Mouse (Mus musculus): ENCODE results near the gene Cpox. TPM values are rescaled to one million over a fixed set of nuclear protein-coding genes. Genes with fewer than 3 reads are reported as not detected.

Gene Cpox
- polyA plus RNA-seq (2015; fragmentation: Nextera tagmentation; extraction: Ambion mirVana), result 7.1 and 10.6 TPM in 2 replicates

DNA sequence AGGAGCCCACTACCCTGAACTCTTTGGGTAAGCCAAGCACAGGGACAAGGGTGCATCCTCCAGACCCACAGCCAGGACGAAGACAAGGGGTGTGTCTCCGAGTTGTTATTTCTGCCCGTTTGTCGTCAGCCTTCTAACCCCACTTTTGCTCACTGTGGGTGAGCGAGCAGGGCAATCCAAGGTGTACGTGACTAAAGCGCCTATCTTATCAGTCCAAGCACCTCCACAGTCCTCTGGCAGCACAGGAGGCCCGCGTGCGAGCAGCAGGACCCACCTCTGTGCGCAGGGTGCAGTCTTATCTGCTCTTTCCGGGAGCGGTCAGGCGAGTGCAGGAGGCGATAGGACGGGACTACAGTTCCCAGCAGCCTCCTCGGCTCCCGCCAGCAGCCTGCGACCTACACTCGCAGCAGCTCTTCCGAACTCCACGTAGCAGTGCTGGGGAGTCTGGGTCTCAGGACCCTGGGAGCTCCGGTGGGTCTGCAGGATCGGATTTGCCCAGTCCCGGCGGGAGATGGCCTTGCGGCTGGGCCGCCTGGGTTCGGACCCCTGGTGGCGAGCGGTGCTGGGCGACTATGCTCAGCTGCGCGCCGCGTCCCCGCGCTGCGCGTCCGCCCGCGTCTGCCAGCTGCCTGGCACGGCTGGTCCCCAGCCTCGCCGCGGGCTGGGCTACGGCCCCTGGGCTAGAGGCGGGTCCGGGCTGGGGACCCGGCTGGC lies at the start of gene Cpox:
Gene Cpox, plus strand, starts transcription at position 376 of the 714 bp plus-strand sequence.
- ATAC-seq, result peak; percentile 100
- Histone ChIP-seq H3K36me3 (peaks cover 22% of the 10 kb centered on the region), H3K4me3 (replicated peaks) (peak within 1 kb of the TSS; percentile 88), H3K4me1 (replicated peaks) (peaks cover 9% of the 10 kb centered on the region), H3K27ac (peak within 1 kb of the TSS; percentile 81), H3K27me3 (no peaks in the 10 kb centered on the region; the same call in 1 of the 2 replicates), H3K9ac (replicated peaks) (peak within 1 kb of the TSS; percentile 86), H3K9me3 (no peaks in the 10 kb centered on the region), H3K4me2 (replicated peaks) (peak within 1 kb of the TSS; percentile 86)
- WGBS, result under 1% methylated on average over 48 of the region's 51 CpGs

DNA sequence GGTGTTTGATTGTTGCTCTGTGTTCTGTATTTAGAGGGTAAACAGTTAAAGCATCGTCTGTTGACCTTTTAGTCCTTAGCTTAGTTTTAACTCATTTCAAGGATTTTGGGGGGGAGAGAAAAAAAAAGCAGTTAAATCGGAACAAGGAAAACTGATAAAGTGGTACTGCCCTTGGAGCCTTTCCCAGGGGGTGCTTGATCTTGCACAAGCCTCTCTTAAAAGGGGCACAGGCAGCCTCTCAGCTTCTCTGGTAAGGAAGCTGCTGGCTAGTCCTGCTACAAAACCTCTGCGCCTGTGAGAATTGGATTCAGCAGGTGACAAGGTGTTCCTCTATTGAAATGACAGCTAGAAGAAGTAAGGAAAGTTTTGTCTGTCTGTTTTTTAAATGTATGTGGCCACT lies 47.7 kb upstream of the Cpox start:
- no peak overlapping the region for H3K27ac ChIP-seq
- H3K36me3 ChIP-seq, result no peaks in the 10 kb centered on the region
- no peak overlapping the region for H3K4me2 ChIP-seq (replicated peaks)
- H3K4me3 ChIP-seq (replicated peaks), result no peak overlapping the region
- no peaks in the 10 kb centered on the region for H3K27me3 ChIP-seq
- WGBS, result 92% methylated on average over 3 of the region's 3 CpGs
- H3K9ac ChIP-seq (replicated peaks), result no peak overlapping the region
- no peaks in the 10 kb centered on the region for H3K9me3 ChIP-seq
- no peak for ATAC-seq
- H3K4me1 ChIP-seq (replicated peaks), result no peaks in the 10 kb centered on the region

DNA sequence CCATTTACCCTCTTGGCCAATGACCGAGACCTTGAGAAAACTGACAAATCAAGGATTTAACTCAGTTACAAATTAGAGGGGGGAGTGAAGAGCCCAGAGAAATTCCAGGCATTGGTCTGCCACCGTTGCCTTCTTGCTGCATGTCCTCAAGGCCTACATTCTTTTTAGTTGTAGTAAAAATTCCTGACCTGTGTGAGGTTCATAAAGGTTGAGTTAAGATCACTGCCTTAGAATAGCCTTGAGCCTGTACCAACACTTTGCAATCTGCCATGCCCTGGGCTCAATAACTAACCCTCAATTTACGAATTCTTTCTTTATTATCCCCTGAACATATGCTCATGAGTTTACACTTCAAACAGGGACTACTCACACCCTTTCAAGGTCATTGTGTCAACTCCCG lies 47.0 kb upstream of the Cpox start:
- H3K36me3 ChIP-seq, result no peaks in the 10 kb centered on the region
- no peak for ATAC-seq
- H3K27ac ChIP-seq, result no peak overlapping the region
- 81% methylated on average over 4 of the region's 4 CpGs for WGBS
- H3K9me3 ChIP-seq, result no peaks in the 10 kb centered on the region
- H3K4me1 ChIP-seq (replicated peaks), result no peaks in the 10 kb centered on the region
- no peak overlapping the region for H3K4me2 ChIP-seq (replicated peaks)
- H3K4me3 ChIP-seq (replicated peaks), result no peak overlapping the region
- no peaks in the 10 kb centered on the region for H3K27me3 ChIP-seq
- no peak overlapping the region for H3K9ac ChIP-seq (replicated peaks)

DNA sequence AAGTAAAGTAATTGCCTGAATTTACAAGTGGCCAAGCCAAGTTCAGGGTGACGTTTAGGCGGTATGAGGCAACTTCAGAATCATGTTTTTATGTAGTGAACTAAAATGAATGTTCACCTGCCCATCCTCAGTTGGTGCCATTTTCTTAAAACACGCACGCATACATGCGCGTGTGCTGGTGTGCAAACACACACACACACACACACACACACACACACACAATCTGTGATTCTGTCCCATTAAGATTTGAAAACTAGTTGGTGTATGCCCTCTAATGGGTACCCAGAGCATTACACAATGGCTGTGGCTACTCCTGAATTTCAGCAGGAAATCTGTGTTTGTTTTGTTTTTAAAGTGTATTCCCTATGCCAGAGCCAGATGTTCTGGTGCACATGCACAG lies 46.1 kb upstream of the Cpox start:
- no peaks in the 10 kb centered on the region for H3K27me3 ChIP-seq
- H3K9me3 ChIP-seq, result no peaks in the 10 kb centered on the region
- H3K36me3 ChIP-seq, result no peaks in the 10 kb centered on the region
- H3K4me2 ChIP-seq (replicated peaks), result no peak overlapping the region
- H3K4me1 ChIP-seq (replicated peaks), result no peaks in the 10 kb centered on the region
- no peak overlapping the region for H3K4me3 ChIP-seq (replicated peaks)
- 91% methylated on average over 6 of the region's 6 CpGs for WGBS
- ATAC-seq, result no peak; the same call in 1 of the 2 replicates
- no peak overlapping the region for H3K9ac ChIP-seq (replicated peaks)
- no peak overlapping the region for H3K27ac ChIP-seq

DNA sequence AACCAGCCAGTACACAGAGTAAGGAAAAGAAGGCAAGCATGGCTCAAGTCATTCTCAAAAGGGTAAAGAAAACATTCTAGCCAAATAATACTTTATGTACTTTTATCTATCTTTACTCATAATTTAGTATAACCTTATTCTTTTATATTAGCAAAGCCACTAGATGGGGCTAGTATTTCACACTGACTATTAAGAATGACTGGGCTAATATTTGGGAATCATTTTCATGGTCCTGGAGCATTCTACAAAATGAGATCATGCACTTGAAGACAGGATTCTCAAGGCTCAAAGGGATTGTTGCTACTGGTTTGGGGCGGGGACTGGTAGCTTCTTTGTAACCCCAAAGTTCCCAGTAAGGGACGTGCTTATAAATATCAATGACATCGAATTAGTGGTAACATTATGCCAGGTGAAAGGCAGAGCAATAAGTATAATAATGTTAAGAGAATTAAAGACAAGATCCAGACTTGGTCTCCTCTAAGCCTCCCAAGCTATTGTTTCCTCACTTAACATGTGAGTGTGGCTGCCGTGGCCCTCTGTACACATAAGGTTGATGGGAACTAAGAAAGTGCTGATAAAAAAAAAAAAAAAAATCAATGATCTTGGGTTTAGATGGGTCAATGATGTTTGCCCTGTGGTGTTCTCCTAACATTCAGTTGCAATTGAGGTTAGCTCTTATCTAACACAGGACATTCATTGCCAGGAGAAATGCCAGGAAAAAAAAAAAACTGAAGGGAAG lies 42.3 kb upstream of the Cpox start:
- no peak overlapping the region for H3K4me2 ChIP-seq (replicated peaks)
- no peak for ATAC-seq
- no peaks in the 10 kb centered on the region for H3K36me3 ChIP-seq
- H3K4me3 ChIP-seq (replicated peaks), result no peak overlapping the region
- no peak overlapping the region for H3K27ac ChIP-seq
- 87% methylated on average over 4 of the region's 4 CpGs for WGBS
- H3K9me3 ChIP-seq, result no peaks in the 10 kb centered on the region
- H3K4me1 ChIP-seq (replicated peaks), result no peaks in the 10 kb centered on the region
- H3K27me3 ChIP-seq, result no peaks in the 10 kb centered on the region
- H3K9ac ChIP-seq (replicated peaks), result no peak overlapping the region

DNA sequence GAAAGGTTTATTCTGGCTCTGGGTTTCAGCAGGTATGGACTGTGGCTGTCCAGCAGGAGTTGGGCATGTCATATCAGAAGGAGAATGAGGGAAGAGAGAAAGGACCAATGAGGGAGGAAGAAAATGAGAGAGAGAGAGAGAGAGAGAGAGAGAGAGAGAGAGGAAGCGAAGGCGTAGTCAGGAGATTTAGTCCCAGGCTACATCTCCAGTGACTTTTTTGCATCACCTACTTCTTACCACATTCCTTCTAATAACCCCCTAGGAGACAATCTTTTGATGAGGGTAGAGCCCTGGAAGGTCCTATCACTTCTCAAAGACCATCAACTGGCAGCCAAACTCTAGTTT lies 41.8 kb upstream of the Cpox start:
- Histone ChIP-seq H3K4me2 (replicated peaks) (no peak overlapping the region), H3K36me3 (no peaks in the 10 kb centered on the region), H3K27me3 (no peaks in the 10 kb centered on the region), H3K4me3 (replicated peaks) (no peak overlapping the region), H3K27ac (no peak overlapping the region), H3K4me1 (replicated peaks) (no peaks in the 10 kb centered on the region), H3K9me3 (no peaks in the 10 kb centered on the region), H3K9ac (replicated peaks) (no peak overlapping the region)
- ATAC-seq, result no peak
- WGBS, result 92% methylated on average over 2 of the region's 2 CpGs

DNA sequence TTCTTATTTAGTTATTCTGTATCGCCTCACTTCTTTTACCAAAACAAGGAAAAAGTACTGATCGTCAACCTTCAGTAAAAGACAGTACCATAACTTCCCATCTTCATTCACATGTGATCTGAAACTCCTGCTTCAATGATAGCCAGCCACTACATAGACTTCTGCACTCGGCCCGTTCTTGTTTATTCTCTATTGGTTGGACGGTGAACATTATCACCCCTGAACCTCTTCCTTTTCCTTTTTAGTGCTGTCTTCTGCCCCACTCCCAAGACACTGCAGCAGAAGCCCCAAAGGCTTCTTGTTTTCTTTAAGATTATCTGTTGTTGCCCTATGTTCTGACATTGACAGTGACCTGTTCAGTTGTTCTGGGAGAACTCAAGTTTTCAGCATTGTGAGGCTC lies 41.1 kb upstream of the Cpox start:
- H3K27me3 ChIP-seq, result no peaks in the 10 kb centered on the region
- 94% methylated on average over 5 of the region's 5 CpGs for WGBS

DNA sequence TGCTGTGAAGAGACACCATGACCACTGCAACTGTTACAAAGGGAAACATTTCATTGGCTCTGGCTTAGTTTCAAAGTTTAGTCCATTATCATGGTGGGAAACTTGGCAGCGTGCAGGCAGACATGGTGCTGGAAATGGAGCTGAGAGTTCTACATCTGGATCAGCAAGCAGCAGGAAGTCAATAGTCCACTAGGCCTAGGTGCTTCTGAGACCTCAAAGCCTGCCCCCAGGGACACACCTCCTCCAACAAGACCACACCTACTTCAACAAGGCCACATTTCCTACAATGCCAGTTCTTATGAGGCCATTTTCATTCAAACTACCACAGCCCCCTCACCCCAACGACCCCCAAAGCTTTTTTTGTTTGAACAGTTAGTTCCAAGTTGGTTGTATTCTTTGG lies 40.4 kb upstream of the Cpox start:
- WGBS, result 59% methylated on average over 2 of the region's 2 CpGs
- H3K9ac ChIP-seq (replicated peaks), result no peak overlapping the region
- H3K9me3 ChIP-seq, result no peaks in the 10 kb centered on the region
- no peak overlapping the region for H3K27ac ChIP-seq
- ATAC-seq, result no peak
- no peak overlapping the region for H3K4me3 ChIP-seq (replicated peaks)
- H3K36me3 ChIP-seq, result no peaks in the 10 kb centered on the region
- no peaks in the 10 kb centered on the region for H3K27me3 ChIP-seq
- H3K4me2 ChIP-seq (replicated peaks), result no peak overlapping the region
- H3K4me1 ChIP-seq (replicated peaks), result no peaks in the 10 kb centered on the region

More for the DNA sequence above, 41.1 kb upstream of the Cpox start:
- Histone ChIP-seq H3K27ac (no peak overlapping the region), H3K9me3 (no peaks in the 10 kb centered on the region), H3K9ac (replicated peaks) (no peak overlapping the region), H3K36me3 (no peaks in the 10 kb centered on the region), H3K4me1 (replicated peaks) (no peaks in the 10 kb centered on the region), H3K4me2 (replicated peaks) (no peak overlapping the region), H3K4me3 (replicated peaks) (no peak overlapping the region)
- ATAC-seq, result no peak

DNA sequence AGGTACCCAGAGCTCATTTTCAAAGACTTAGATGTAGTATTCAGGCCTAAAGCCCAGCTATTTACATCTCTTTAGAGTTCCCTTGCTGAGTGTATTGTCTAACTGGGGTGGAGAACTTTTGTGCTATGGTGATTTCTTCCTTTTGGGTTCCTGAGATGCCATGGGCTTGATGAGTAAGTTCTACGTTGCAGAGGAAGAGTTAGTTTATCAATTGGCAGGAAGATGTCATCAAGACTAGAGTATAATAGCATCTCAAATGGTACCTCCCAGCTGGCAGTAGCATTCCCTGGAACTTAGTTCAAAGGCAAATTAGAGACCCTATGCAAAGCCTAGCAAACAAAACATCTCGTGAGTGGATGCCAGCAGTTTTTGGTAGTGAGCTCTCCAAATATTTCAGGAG lies 34.2 kb upstream of the Cpox start:
- Histone ChIP-seq H3K36me3 (no peaks in the 10 kb centered on the region), H3K4me2 (replicated peaks) (no peak overlapping the region), H3K9ac (replicated peaks) (no peak overlapping the region), H3K27me3 (no peaks in the 10 kb centered on the region), H3K4me3 (replicated peaks) (no peak overlapping the region), H3K9me3 (no peaks in the 10 kb centered on the region), H3K27ac (no peak overlapping the region), H3K4me1 (replicated peaks) (no peaks in the 10 kb centered on the region)
- 56% methylated on average over 2 of the region's 2 CpGs for WGBS
- no peak for ATAC-seq

DNA sequence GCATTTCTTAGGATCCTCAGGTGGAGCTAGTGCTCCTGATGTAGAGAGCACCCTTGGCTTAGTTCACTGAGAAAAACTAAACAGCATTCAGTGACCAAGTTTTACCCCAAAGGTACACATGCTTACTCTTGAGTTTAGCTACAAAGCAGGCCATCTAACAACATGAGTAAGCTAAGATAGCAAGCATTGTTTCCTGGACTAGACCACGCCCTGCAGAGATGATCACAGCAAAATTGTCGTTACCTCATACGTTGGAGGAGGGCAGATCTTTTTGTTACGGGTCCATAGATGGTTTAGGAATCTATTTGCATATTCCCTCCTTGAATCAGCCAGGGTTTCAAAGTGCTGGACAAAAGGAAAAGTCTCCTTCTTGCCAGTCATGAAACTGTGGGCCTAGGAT lies 32.6 kb upstream of the Cpox start:
- no peaks in the 10 kb centered on the region for H3K4me1 ChIP-seq (replicated peaks)
- H3K4me3 ChIP-seq (replicated peaks), result no peak overlapping the region
- no peak overlapping the region for H3K4me2 ChIP-seq (replicated peaks)
- H3K27me3 ChIP-seq, result no peaks in the 10 kb centered on the region
- no peak overlapping the region for H3K9ac ChIP-seq (replicated peaks)
- WGBS, result 82% methylated on average over 4 of the region's 4 CpGs
- no peaks in the 10 kb centered on the region for H3K36me3 ChIP-seq
- no peaks in the 10 kb centered on the region for H3K9me3 ChIP-seq
- no peak for ATAC-seq
- no peak overlapping the region for H3K27ac ChIP-seq

DNA sequence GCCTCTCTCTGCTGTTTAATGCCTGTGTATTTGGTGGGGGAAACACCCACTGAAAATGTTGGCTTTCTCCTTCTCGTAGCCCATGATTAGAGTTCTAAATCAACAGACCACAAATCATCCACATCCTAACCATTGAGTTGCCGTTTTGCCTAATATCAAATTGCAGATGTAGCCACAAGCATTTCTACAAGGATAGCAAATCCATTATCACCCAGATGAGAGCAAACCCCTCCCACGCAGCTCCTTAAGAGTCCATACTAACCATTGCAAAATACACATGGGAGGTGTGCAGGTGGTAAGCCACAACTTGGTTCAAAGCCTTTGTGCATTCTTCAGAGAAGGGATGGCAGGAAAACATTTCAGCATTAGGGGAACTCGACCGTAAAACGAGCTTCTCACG lies 32.1 kb upstream of the Cpox start:
- Histone ChIP-seq H3K4me1 (replicated peaks) (no peaks in the 10 kb centered on the region), H3K4me3 (replicated peaks) (no peak overlapping the region), H3K9ac (replicated peaks) (no peak overlapping the region), H3K36me3 (no peaks in the 10 kb centered on the region), H3K27ac (no peak overlapping the region), H3K9me3 (no peaks in the 10 kb centered on the region), H3K27me3 (no peaks in the 10 kb centered on the region), H3K4me2 (replicated peaks) (no peak overlapping the region)
- 85% methylated on average over 7 of the region's 7 CpGs for WGBS
- no peak for ATAC-seq

DNA sequence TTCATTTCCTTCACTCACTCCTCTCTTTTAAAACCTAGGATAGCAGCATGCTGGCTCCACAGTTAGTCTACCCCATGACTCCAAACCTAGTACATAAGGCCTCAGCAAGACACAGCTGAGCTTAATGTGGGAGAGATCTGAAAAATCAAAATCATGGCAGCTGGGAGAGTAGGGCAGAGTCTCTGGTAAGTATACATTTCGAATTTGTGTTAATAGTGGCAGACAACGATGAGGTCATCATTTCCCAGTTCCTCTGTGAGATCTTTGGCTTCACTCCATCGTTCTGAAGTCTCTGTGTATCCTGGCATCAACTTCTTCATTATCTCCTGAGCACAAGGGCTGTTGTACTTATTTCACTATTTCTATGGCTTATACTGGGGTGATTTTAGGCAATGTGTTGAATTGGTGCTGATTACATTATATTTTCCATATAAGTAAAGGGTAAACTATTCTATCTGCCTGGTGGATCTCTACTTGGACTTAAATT lies 31.4 kb upstream of the Cpox start, which contains the start of gene E330017A01Rik:
Gene E330017A01Rik, minus strand, starts transcription at position 51 of the 487 bp plus-strand sequence.
- Histone ChIP-seq H3K4me2 (replicated peaks) (no peak within 1 kb of the TSS), H3K4me3 (replicated peaks) (no peak within 1 kb of the TSS), H3K27me3 (no peaks in the 10 kb centered on the region), H3K27ac (no peak within 1 kb of the TSS), H3K4me1 (replicated peaks) (no peaks in the 10 kb centered on the region), H3K36me3 (no peaks in the 10 kb centered on the region), H3K9ac (replicated peaks) (no peak within 1 kb of the TSS), H3K9me3 (no peaks in the 10 kb centered on the region)
- 87% methylated on average over 3 of the region's 3 CpGs for WGBS
- no peak for ATAC-seq

Data from midbrain, embryonic 13.5 days (tissue).